Mouse (Mus musculus) ES-Bruce4 (cell line): ENCODE measurements around the gene Bahcc1.

Source experiments
- CTCF ChIP-seq: IDR thresholded peaks from one replicate; pipeline ENCODE4 v1.8.1; 2011; ENCODE audit warnings: low read depth, low read length
- EP300 ChIP-seq: IDR thresholded peaks from 2 replicates; pipeline ENCODE4 v1.6.1; 2011; ENCODE audit warnings: low read depth, low read length; ENCODE audit not compliant: insufficient read depth
- POLR2A ChIP-seq: IDR thresholded peaks from one replicate; pipeline ENCODE4 v1.8.1; 2011; ENCODE audit warnings: low read length; ENCODE audit not compliant: insufficient read depth

DNA sequence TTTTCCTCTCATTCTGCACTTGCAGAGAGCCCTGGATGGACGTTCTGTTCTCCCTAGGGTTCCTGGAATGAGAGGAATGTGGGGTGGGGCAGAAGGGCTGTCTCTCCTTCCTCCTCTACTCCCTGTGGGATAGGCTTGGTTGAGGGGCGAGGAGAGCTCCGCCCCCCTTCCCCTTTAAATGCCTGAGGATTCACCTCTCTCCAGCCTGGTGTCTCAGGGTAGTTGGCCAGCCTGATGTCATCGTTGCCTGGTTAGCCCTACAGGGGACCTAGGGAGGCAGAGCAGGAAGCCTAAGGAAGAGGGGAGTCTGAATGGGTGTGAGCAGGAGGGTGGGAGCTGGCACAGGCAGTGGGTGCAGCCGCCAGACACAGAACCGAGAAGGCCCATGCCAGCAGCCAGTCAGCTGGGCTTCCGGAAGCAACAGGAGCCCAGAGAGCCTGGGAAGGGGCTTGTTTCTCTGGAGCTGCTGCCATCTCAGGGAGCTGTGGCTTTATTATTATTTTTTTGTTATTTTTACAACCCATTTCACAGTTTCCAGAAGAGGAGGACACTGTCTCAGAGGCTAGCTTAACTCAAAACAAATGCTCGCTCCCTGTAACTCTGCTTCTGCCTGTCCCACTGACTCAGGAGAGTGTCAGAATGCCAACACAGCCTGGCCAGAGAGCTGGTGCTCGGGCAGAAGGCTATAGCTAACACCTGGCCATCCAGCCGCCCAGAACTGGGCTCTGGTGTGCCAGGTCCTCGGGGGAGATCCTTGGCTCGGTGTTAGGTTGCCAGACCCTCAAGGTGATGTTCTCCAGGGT lies 20.3 kb downstream of the Bahcc1 start:
- TF ChIP-seq CTCF, result no peak
- TF ChIP-seq EP300, result peak; percentile 79; the same call in 1 of the 2 replicates
- TF ChIP-seq POLR2A, result peak; percentile 13
